Mouse (Mus musculus) embryonic facial prominence, embryonic 14.5 days (tissue): ENCODE results near the gene Fam216a. TPM values are rescaled to one million over a fixed set of nuclear protein-coding genes. Genes with fewer than 3 reads are reported as not detected.

ENCODE experiments used
- ATAC-seq: fragments of 200-750 bp; cut with Nextera tagmentation; 2 replicates; pipeline ENCODE4 v1.8.0; 2017; ENCODE audit warnings: low read depth, moderate number of reproducible peaks, moderate TSS enrichment
- DNase-seq: peaks from one replicate; pipeline ENCODE4 v3.0.0-alpha.2; 2015; ENCODE audit warnings: low spot score
- H3K27ac ChIP-seq: fragments of 300-500 bp; sonication (generic); replicated peaks from 2 replicates; pipeline ENCODE4 v1.5.1; 2014; ENCODE audit warnings: low read depth, mild to moderate bottlenecking, low read length, moderate library complexity
- H3K27me3 ChIP-seq: fragments of 300-500 bp; sonication (generic); replicated peaks from 2 replicates; pipeline ENCODE4 v1.6.1; 2014; ENCODE audit warnings: low read length; ENCODE audit not compliant: control insufficient read depth, insufficient read depth
- H3K36me3 ChIP-seq: fragments of 300-500 bp; sonication (generic); 2 replicates; pipeline ENCODE4 v1.6.1; 2014; ENCODE audit warnings: low read length, mixed read lengths; ENCODE audit not compliant: control insufficient read depth, insufficient read depth
- H3K4me1 ChIP-seq: fragments of 300-500 bp; sonication (generic); 2 replicates; pipeline ENCODE4 v1.6.1; 2014; ENCODE audit warnings: antibody characterized with exemption, low read length; ENCODE audit not compliant: control insufficient read depth, insufficient read depth
- H3K4me2 ChIP-seq: fragments of 300-500 bp; sonication (generic); 2 replicates; pipeline ENCODE4 v1.6.1; 2014; ENCODE audit warnings: low read depth, mild to moderate bottlenecking, low read length, moderate library complexity, mixed read lengths
- H3K4me3 ChIP-seq: fragments of 300-500 bp; sonication (generic); 2 replicates; pipeline ENCODE4 v1.5.1; 2014; ENCODE audit warnings: low read depth, mild to moderate bottlenecking, low read length
- H3K9ac ChIP-seq: fragments of 300-500 bp; sonication (generic); 2 replicates; pipeline ENCODE4 v1.6.1; 2014; ENCODE audit warnings: low read depth, mild to moderate bottlenecking, low read length, moderate library complexity, mixed read lengths
- H3K9me3 ChIP-seq: fragments of 300-500 bp; sonication (generic); 2 replicates; pipeline ENCODE4 v1.6.1; 2016; ENCODE audit warnings: low read length; ENCODE audit not compliant: control insufficient read depth
- WGBS: fragments of 180-500 bp; shearing (Covaris S2); extraction: QIAGEN DNeasy Blood & Tissue Kit; methylation state at CpG from one replicate; pipeline ENCODE4 v1.1.7; 2014; 5-methylcytosine and 5-hydroxymethylcytosine counted together
- polyA plus RNA-seq: library from polyadenylated mRNA; unstranded; fragments of >200 nt; fragmentation: Nextera tagmentation; extraction: Ambion mirVana; gene quantifications from 2 replicates; pipeline ENCODE4 v1.2.1, GENCODE M21; 2014

Fam216a gene
- polyA plus RNA-seq, 1 experiment from 2014 or later, result 73.9 TPM

DNA sequence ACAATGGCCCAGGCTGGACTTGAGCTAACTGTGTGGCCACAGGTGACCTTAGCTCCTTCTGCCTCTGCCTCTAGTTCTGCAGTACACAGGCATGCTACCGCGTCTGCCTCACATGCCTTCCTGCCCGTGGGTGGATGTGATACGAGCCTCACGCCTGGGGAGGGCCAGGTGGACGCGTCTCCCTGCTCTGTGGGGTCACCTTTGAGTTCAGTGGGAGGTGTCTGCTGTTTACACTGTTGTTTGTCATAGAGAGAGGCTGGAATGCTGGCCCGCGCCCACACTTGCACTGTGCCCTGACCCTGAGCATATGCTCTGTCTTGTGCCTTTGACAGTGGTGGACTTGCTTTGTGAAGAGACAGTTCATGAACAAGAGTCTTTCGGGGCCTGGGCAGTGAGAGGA is 33.4 kb upstream of the Fam216a start:
- 95% methylated on average over 10 of the region's 10 CpGs for WGBS
- peaks cover 5% of the 10 kb centered on the region; the same call in 1 of the 2 replicates for H3K9me3 ChIP-seq
- no peak for ATAC-seq

DNA sequence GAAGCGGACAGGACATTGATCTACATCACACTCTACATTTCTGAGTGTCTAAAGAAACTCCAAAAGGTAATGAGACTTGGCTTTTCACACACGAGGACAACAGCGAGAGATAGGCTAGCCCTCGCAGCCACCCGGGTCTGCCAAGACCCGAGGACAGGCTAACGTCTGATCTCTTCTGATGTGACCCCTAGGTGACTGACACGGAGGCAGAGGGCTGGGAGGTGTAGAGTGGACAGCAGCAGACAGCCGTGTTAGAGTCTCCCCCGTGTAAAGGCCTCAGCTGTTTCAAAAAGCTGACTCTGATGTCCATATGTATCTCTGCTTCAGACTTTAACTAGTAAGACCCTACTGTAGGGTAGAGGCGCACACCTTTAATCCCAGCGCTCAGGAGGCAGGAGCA is 31.2 kb upstream of the Fam216a start:
- H3K4me2 ChIP-seq, result no peak overlapping the region
- DNase-seq (no peak), ATAC-seq (no peak)
- WGBS, result 91% methylated on average over 12 of the region's 12 CpGs
- peaks cover 83% of the 10 kb centered on the region for H3K36me3 ChIP-seq
- H3K9me3 ChIP-seq, result peaks cover 5% of the 10 kb centered on the region; the same call in 1 of the 2 replicates
- H3K9ac ChIP-seq, result no peak overlapping the region
- no peaks in the 10 kb centered on the region for H3K27me3 ChIP-seq
- no peak overlapping the region for H3K27ac ChIP-seq
- no peak overlapping the region for H3K4me3 ChIP-seq
- H3K4me1 ChIP-seq, result no peaks in the 10 kb centered on the region

More for the DNA sequence above, 33.4 kb upstream of the Fam216a start:
- H3K27ac ChIP-seq, result no peak overlapping the region
- no peak for DNase-seq
- no peak overlapping the region for H3K4me3 ChIP-seq
- H3K9ac ChIP-seq, result no peak overlapping the region
- H3K36me3 ChIP-seq, result peaks cover 68% of the 10 kb centered on the region
- H3K4me1 ChIP-seq, result no peaks in the 10 kb centered on the region
- H3K27me3 ChIP-seq, result no peaks in the 10 kb centered on the region
- no peak overlapping the region for H3K4me2 ChIP-seq

DNA sequence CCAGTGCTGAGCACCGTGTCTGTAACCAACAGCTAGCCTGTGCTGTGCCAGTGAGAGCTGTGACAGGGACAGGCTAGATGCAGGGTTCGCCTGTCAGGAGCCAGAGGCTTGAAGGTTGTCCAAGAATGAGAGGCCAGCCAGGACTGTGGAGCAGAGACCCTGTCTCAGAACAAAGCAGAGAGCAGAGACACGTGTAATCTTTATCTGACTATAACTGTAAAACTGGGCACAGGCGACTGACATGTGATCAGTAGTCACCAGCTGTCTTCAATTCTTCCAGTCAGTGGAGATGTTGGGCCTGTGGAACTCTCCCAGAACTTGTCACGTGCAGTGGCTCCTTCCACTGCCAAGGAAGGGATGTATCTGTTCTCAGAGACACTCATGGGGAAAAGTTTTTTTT is 30.6 kb upstream of the Fam216a start:
- H3K27ac ChIP-seq, result no peak overlapping the region
- H3K4me1 ChIP-seq, result no peaks in the 10 kb centered on the region
- H3K4me3 ChIP-seq, result no peak overlapping the region
- no peak overlapping the region for H3K4me2 ChIP-seq
- no peak overlapping the region for H3K9ac ChIP-seq
- H3K9me3 ChIP-seq, result peaks cover 5% of the 10 kb centered on the region; the same call in 1 of the 2 replicates
- WGBS, result 84% methylated on average over 5 of the region's 5 CpGs
- no peaks in the 10 kb centered on the region for H3K27me3 ChIP-seq
- ATAC-seq, result no peak
- peak; percentile 4 for DNase-seq
- peaks cover 88% of the 10 kb centered on the region for H3K36me3 ChIP-seq

DNA sequence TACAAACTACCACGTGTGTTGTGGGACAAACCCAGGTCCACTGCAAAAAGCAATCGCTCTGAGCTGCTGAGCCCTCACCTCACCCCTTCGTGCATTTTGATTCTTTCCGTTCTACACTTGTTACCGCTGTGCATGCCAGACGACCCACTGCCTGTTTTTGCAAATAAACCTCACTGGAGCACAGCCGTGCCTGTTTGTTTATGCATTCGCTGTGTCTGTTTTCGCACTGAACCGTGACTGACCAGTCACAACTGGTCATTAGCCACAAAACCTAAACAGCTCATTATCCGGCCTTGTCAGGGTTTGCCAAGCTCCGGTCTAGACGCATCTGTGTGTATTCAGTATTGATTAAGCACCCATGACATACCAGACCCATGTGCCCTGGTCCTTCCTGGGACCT is 30.0 kb upstream of the Fam216a start:
- Histone ChIP-seq H3K9me3 (peaks cover 5% of the 10 kb centered on the region; the same call in 1 of the 2 replicates), H3K9ac (no peak overlapping the region), H3K27ac (no peak overlapping the region), H3K4me2 (no peak overlapping the region), H3K27me3 (no peaks in the 10 kb centered on the region), H3K36me3 (peaks cover 85% of the 10 kb centered on the region), H3K4me3 (no peak overlapping the region), H3K4me1 (no peaks in the 10 kb centered on the region)
- ATAC-seq, result no peak
- no peak for DNase-seq
- WGBS, result 82% methylated on average over 13 of the region's 13 CpGs

DNA sequence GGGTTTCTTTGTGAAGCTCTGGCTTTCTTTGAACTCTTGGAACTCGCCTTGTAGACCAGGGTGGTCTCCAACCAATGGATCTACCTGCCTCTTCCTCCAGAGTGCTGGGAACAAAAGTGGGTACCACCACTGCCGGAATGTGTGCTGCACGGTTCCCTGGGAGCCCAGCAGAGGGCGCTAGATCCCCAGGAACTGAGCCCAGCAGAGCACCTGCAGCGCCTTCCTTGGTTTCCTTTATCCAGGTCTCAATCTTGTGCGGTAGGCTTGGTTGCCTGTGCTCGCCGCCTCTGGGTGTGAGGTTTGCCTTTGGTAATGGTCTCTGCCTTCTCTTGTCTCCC is 29.1 kb upstream of the Fam216a start:
- no peak overlapping the region for H3K4me3 ChIP-seq
- peaks cover 85% of the 10 kb centered on the region for H3K36me3 ChIP-seq
- DNase-seq, result peak; percentile 40
- 38% methylated on average over 7 of the region's 8 CpGs for WGBS
- ATAC-seq, result no peak
- H3K4me1 ChIP-seq, result no peaks in the 10 kb centered on the region
- H3K27ac ChIP-seq, result no peak overlapping the region
- no peaks in the 10 kb centered on the region for H3K27me3 ChIP-seq
- no peak overlapping the region for H3K9ac ChIP-seq
- no peak overlapping the region for H3K4me2 ChIP-seq
- no peaks in the 10 kb centered on the region for H3K9me3 ChIP-seq

DNA sequence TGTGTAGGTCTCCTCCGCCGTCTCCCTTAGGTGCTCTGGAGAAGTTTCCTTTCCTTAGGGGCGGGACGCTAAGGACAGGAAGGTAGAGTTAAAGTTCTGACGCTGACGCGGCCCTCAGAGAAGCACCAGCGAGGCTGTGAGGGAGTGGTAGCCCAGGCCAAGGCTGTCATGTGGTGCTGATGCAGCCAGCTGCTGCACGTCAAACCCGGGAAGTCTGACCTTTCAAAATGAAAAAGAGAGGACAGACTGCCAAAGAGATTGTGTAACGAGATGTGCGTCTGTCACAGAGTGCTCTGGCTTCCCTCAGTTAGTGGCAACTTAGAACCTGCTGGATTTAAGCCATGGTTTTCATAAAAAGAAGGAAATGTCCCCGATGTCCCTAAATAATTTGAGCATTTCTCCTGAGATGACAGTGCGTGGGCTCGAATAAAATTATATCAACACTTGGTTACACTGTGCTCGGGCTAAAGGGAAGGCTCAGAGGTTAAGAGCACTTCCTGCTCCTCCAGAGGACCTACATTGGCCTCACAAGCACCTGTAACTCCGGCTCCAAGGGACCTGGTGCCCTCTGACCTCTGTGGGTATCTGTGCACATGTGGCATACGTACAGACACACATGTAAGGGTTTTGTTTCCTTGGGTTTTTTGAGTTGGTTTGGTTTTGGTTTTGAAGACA is 28.6 kb upstream of the Fam216a start:
- ATAC-seq, result no peak

DNA sequence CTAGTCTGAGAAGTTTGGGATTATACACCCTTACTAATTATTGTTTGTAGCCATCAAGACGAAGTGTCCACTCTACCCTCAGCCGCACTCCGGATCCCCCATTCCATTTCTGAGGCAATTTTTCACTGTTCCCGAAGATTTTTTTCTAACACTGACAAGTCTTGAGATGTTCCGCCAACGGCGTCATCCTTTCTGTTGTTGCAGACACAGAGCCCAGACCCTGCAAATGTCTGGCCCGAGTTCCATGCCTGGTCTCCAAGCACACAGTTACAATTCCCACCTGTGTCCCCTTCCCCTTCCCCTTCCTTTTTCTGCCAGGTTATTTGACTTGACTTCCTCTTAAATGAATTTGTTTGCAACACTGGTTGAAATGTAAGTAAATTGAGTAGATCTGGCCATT is 27.7 kb upstream of the Fam216a start:
- Histone ChIP-seq H3K9ac (no peak overlapping the region), H3K27ac (no peak overlapping the region), H3K4me1 (no peaks in the 10 kb centered on the region), H3K9me3 (no peaks in the 10 kb centered on the region), H3K4me3 (no peak overlapping the region), H3K4me2 (no peak overlapping the region), H3K36me3 (peaks cover 71% of the 10 kb centered on the region), H3K27me3 (no peaks in the 10 kb centered on the region)
- no peak for ATAC-seq
- WGBS, result 92% methylated on average over 8 of the region's 8 CpGs
- DNase-seq, result no peak

More for the DNA sequence above, 28.6 kb upstream of the Fam216a start:
- no peak overlapping the region for H3K4me3 ChIP-seq
- H3K27ac ChIP-seq, result no peak overlapping the region
- no peak overlapping the region for H3K4me2 ChIP-seq
- 83% methylated on average over 18 of the region's 18 CpGs for WGBS
- H3K9me3 ChIP-seq, result no peaks in the 10 kb centered on the region
- no peak overlapping the region for H3K9ac ChIP-seq
- H3K27me3 ChIP-seq, result no peaks in the 10 kb centered on the region
- no peak for DNase-seq
- no peaks in the 10 kb centered on the region for H3K4me1 ChIP-seq
- peaks cover 80% of the 10 kb centered on the region for H3K36me3 ChIP-seq

DNA sequence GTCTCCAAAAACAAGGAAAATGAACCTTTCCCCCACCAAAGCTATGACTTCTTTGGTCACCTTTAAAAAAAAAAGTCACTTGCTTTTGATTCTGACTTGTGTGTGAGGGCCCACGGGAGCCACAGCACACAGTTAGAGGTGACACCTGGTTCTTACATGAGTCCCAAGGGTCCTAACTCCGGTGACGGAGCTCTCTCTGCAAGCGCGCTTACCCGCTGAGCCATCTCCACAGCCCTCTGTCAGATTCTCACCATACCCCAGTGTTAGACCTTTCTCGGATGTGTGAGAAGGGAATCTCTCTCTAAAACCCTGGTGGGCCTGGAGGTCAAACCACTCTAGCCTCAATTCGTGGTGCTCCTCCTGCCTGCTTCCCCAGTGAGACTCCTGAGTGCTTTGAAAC is 25.3 kb upstream of the Fam216a start:
- H3K4me1 ChIP-seq, result peaks cover 6% of the 10 kb centered on the region; the same call in 1 of the 2 replicates
- DNase-seq (no peak), ATAC-seq (no peak)
- no peak overlapping the region for H3K4me3 ChIP-seq
- peaks cover 48% of the 10 kb centered on the region for H3K36me3 ChIP-seq
- no peak overlapping the region for H3K9ac ChIP-seq
- H3K4me2 ChIP-seq, result no peak overlapping the region
- no peaks in the 10 kb centered on the region for H3K27me3 ChIP-seq
- H3K9me3 ChIP-seq, result no peaks in the 10 kb centered on the region
- WGBS, result 94% methylated on average over 8 of the region's 8 CpGs
- no peak overlapping the region for H3K27ac ChIP-seq

DNA sequence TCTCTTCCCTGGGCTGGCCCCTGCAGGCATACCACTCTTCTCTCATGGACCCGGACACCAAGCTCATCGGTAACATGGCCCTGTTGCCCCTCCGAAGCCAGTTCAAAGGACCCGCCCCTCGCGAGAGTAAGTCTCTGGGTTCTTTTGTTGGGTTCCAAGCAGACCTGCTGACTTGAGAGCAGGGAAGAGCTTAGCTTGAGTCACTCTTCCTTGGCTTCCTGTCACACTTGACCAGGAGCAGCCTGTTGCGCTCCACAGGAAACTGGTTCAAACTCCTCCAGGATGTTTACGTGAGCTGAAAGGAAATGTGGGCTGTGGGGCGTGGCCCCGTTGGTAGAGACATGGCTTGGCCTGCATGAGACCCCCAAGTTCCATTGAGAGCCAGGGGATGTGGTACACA is 24.6 kb upstream of the Fam216a start:
- 91% methylated on average over 10 of the region's 10 CpGs for WGBS
- H3K4me3 ChIP-seq, result no peak overlapping the region
- H3K9ac ChIP-seq, result no peak overlapping the region
- H3K9me3 ChIP-seq, result no peaks in the 10 kb centered on the region
- H3K36me3 ChIP-seq, result peaks cover 41% of the 10 kb centered on the region
- peaks cover 9% of the 10 kb centered on the region; the same call in 1 of the 2 replicates for H3K4me1 ChIP-seq
- no peak overlapping the region; the same call in 1 of the 2 replicates for H3K27ac ChIP-seq
- no peak overlapping the region for H3K4me2 ChIP-seq
- H3K27me3 ChIP-seq, result no peaks in the 10 kb centered on the region
- no peak for ATAC-seq
- DNase-seq, result peak; percentile 43
